Mouse (Mus musculus) embryonic stem cell, embryonic (primary cell): ENCODE data around the gene Brsk1.

Source experiments
- CTCF ChIA-PET, 4 experiments: fragments of 300-600 bp in 2 of 4; fragments of 350-600 bp in 2 of 4; sonication (Branson Sonifier 250); formaldehyde crosslinking; loops; one replicate each; lab custom pipeline; 2022; ENCODE audit warnings: inconsistent platforms in 2 of 4; lab: Charles Lee
- POLR2A ChIA-PET, 4 experiments: fragments of 300-600 bp in 2 of 4; fragments of 350-600 bp in 2 of 4; sonication (Branson Sonifier 250); formaldehyde crosslinking; loops; one replicate each; lab custom pipeline; 2022; ENCODE audit warnings: antibody characterized with exemption in 4 of 4, inconsistent platforms in 1 of 4; lab: Charles Lee

Brsk1 gene

GRCm38 (mm10) chr7:4739041-4739543 is 48.7 kb downstream of the Brsk1 start:
- ChIA-PET POLR2A (interaction anchor here (0.6 to 10.9 kb wide), 102 partner anchors 9 to 1328 kb away, joined by 3 to 419 read pairs (median 5); partner anchors contain the start of genes Cox6b2 (in 3 of the 4), Hspbp1 (in 3 of the 4), Rpl28 (in 3 of the 4) and Tmem238 (in 3 of the 4)), CTCF (interaction anchor here in 3 of 4 experiments (0.6 to 2.0 kb wide), 12 partner anchors 13 to 230 kb away, joined by 3 to 23 read pairs (median 4); partner anchors contain the start of genes Cox6b2 (in 1 of the 3), Hspbp1 (in 1 of the 3), Isoc2a (in 1 of the 3) and Tmem150b (in 1 of the 3))

DNA sequence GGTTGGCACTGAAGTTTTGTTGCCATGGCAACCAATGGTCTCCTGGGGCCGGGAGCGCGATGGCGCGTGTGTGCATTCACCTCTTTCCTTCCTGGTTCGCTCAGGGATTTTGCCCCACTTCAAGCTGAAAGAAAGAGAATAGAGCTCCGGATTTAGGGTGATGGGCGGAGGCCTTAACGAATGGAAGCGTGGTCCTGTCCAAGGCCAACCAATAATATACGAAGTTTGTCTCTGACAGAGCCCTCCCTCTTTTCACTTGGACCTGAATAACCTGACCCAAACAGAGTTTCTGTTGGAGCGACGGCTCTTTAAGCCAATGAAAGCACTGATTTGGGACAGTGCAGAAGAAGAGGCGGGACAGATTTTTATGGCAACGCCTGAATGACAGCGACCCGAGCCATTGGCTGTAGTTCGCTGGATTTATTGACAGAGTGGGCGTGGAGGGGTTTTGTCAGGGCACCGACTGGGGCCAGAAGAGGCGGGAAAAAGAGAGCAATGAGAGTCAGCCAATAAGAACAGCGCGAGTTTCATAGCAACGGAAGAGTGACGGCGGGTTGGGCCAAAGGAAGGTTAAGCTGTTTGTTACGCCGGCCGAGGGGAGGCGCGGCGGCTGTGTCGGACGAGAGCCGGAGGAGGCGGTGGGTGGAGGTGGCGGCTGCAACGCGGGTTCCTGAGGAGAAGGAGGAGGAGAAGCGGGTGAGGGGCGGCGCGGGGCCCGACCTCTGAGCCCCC is 49.3 kb downstream of the Brsk1 start, which contains the start of gene Kmt5c:
Gene Kmt5c, plus strand, starts transcription at position 572 of the 732 bp plus-strand sequence.
- ChIA-PET CTCF (interaction anchor here (0.6 to 2.0 kb wide), 17 partner anchors 9 to 231 kb away, joined by 3 to 23 read pairs (median 3); partner anchors contain the start of genes Cox6b2 (in 1 of the 4), Hspbp1 (in 1 of the 4), Isoc2a (in 1 of the 4) and Rpl28 (in 1 of the 4)), POLR2A (interaction anchor here (0.5 to 10.9 kb wide), 122 partner anchors 9 to 1532 kb away, joined by 3 to 419 read pairs (median 4); partner anchors contain the start of genes Cox6b2 (in 3 of the 4), Hspbp1 (in 3 of the 4), Isoc2a (in 3 of the 4) and Rpl28 (in 3 of the 4))

DNA sequence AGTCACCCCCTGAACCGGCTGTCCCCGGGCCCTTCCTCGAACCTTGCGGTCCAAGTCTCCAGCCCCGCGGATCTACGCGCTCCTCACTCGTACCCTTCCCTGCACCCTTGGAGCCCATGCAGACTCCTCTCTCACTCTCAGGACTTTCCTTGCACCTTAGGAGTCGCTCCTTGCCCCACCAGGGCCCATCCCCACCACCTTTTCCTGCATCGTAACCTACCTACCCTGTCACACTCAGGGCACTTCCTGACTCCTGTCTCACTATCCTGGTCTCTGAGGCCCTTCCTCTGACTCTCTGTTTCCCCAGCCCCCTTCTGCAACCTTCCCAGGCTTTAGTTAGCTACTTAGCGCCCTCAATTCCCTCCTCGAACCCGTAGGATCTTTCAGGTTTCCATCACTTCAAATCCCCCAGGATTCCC is 49.9 kb downstream of the Brsk1 start:
- ChIA-PET POLR2A (interaction anchor here (0.6 to 10.9 kb wide), 75 partner anchors 8 to 1533 kb away, joined by 3 to 419 read pairs (median 6); partner anchors contain the start of genes Cox6b2 (in 3 of the 4), Isoc2a (in 3 of the 4), Rpl28 (in 3 of the 4) and Tmem238 (in 3 of the 4)), CTCF (interaction anchor here in 3 of 4 experiments (0.6 to 2.0 kb wide), 13 partner anchors 8 to 231 kb away, joined by 3 to 23 read pairs (median 3); partner anchors contain the start of genes Cox6b2 (in 1 of the 3), Isoc2a (in 1 of the 3), Rpl28 (in 1 of the 3) and Tmem150b (in 1 of the 3))

DNA sequence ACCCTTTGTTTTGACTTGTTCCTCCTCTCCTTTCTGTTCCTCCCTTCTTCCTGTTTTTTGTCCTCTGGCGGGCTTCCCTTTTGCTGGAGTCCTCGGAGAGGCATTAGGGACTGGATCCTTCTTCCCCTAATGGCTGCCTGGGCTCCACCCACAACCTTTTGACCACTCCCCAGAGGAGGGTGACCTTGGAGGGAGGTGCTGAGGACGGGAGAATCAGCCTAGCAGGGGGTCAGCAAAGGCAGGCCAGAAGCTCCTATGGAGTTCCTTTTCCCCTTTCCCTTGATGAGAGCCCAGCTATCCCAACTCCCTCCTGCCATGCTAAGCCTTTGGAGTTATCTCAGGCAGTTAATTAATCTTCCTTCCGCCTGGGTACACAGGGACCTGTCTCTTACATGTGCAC is 50.7 kb downstream of the Brsk1 start:
- POLR2A ChIA-PET: interaction anchor here (0.5 to 10.9 kb wide), 34 partner anchors 10 to 617 kb away, joined by 3 to 419 read pairs (median 4); partner anchors contain the start of genes Cox6b2 (in 3 of the 4), Rpl28 (in 3 of the 4), Hspbp1 (in 2 of the 4) and Ube2s (in 2 of the 4)
- CTCF ChIA-PET: interaction anchor here in 2 of 4 experiments (0.5 to 1.6 kb wide), 2 partner anchors 51 to 320 kb away, joined by 3 to 5 read pairs; partner anchors contain the start of gene Rpl28 (in 1 of the 2)

- ChIA-PET POLR2A (interaction anchor here (0.6 to 10.9 kb wide), 33 partner anchors 9 to 275 kb away, joined by 3 to 419 read pairs (median 4); partner anchors contain the start of genes Cox6b2 (in 3 of the 4), Rpl28 (in 3 of the 4), Hspbp1 (in 2 of the 4) and Tmem238 (in 2 of the 4)), CTCF (interaction anchor here in 2 of 4 experiments (0.5 to 1.2 kb wide), 2 partner anchors 88 to 319 kb away, joined by 3 read pairs; no protein-coding TSS in a partner anchor)
These were observed 51.5 kb downstream of the Brsk1 start for GRCm38 (mm10) chr7:4741672-4742481.

- ChIA-PET POLR2A (interaction anchor here in 3 of 4 experiments (0.6 to 10.9 kb wide), 15 partner anchors 9 to 100 kb away, joined by 3 to 419 read pairs (median 5); partner anchors contain the start of genes Cox6b2 (in 3 of the 3), Ube2s (in 2 of the 3), Hspbp1 (in 1 of the 3) and Rpl28 (in 1 of the 3)), CTCF (interaction anchor here in 1 of 4 experiments (1.2 kb wide), 1 partner anchor 89 kb away, joined by 3 read pairs; no protein-coding TSS in a partner anchor)
These were observed 52.0 kb downstream of the Brsk1 start for GRCm38 (mm10) chr7:4742482-4742819.

GRCm38 (mm10) chr7:4743354-4743753 is 53.0 kb downstream of the Brsk1 start:
- ChIA-PET POLR2A (interaction anchor here in 3 of 4 experiments (0.9 to 10.9 kb wide), 8 partner anchors 8 to 99 kb away, joined by 3 to 419 read pairs (median 66); partner anchors contain the start of genes Cox6b2 (in 3 of the 3), Ube2s (in 2 of the 3) and Tmem238 (in 1 of the 3)), CTCF (interaction anchor here in 1 of 4 experiments (0.6 kb wide), 1 partner anchor 39 kb away, joined by 3 read pairs; no protein-coding TSS in a partner anchor)

DNA sequence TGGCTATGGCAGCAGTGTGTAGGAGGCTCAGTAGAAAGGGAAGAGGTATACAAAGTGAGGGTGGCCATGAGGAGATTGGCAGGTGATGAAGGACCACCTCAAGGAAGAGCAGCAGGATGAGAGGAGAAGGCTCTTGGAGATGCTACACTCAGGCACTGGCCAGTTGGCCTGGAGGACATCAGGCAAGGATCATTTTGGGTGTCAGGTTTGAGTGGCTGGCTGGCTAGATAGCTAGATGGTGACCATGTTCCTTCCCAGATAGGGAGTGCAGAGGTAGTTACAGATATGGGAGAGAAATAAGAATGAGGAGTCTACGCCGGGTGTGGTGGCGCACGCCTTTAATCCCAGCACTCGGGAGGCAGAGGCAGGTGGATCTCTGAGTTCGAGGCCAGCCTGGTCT is 54.5 kb downstream of the Brsk1 start:
- POLR2A ChIA-PET: interaction anchor here in 3 of 4 experiments (0.5 to 10.8 kb wide), 18 partner anchors 8 to 156 kb away, joined by 3 to 251 read pairs (median 5); partner anchors contain the start of genes Rpl28 (in 3 of the 3), Hspbp1 (in 2 of the 3), Tmem238 (in 2 of the 3) and Cox6b2 (in 1 of the 3)
- CTCF ChIA-PET: interaction anchor here in 1 of 4 experiments (0.6 kb wide), 1 partner anchor 182 kb away, joined by 3 read pairs; no protein-coding TSS in a partner anchor

DNA sequence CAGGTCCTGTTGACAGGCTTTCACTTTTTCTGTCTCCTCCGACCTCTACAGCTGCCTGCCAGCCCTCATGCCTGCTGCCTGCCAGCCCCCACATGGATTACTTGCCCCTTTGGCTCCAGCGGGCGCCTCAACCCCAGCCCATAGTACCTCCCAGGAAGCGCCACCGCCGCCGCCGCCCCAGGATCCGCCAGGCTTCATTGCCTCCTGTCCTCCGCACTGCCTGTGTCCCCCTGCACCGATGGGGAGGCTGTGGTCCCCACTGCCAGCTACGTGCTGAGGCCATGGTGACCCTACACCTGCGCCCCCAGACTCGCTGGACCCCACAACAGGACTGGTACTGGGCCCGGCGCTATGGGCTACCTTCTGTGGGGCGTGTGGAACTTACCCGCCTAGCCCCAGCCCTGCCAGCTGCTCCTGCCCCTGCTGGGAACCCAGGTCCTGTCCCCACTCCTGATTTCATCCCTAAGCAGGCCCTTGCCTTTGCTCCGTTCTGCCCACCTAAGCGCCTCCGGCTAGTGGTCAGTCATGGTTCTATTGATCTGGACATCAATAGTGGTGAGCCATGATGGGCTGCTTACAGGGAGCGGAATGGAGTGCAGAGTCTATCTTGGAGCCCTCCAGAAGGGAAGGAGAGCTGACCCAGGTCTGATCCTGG is 56.0 kb downstream of the Brsk1 start:
- CTCF ChIA-PET: interaction anchor here in 1 of 4 experiments (0.6 kb wide), 1 partner anchor 44 kb away, joined by 3 read pairs; no protein-coding TSS in a partner anchor
- POLR2A ChIA-PET: interaction anchor here in 3 of 4 experiments (1.0 to 10.8 kb wide), 14 partner anchors 9 to 154 kb away, joined by 3 to 251 read pairs (median 5); partner anchors contain the start of genes Rpl28 (in 3 of the 3), Tmem238 (in 2 of the 3), Hspbp1 (in 1 of the 3) and Ube2s (in 1 of the 3)

DNA sequence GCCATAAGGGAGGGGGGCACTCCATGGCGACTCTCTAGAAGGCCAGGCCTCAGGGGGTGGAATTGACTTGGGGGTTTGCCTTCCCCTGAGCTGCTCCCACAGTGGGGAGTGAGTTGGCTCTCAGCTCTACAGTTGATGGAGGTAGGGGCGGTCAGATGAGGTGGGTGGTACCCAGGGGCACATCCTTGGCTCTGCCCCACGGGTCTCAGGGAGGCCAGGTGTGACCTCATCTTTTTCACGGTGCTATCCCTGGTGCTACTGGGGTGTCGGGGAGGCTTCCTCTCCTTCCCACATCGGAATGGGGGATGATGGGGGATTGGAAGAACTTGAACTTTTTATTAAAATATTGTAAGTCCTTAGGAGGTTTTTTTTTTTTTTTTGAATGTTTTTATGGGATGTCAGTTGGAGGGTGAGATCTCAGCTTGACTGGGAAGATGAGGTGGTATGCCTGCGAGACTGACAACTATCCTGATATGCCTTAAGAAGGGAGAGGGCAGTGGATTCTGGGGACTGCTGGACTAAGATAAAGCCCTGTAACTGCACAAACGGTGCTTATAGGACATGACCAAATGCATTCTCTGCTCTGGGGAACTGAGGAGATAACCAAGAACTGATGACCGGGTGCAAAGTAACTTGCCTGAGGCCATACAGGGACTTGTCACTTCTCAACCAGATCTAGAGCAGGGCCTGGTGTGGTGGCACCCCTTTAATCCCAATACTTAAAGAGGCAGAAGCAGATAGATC is 56.9 kb downstream of the Brsk1 start:
- CTCF ChIA-PET: no interaction called here
- POLR2A ChIA-PET: interaction anchor here in 2 of 4 experiments (1.0 to 10.8 kb wide), 12 partner anchors 8 to 153 kb away, joined by 3 to 419 read pairs (median 9); partner anchors contain the start of genes Kmt5c (in 2 of the 2), Rpl28 (in 2 of the 2), Tmem238 (in 2 of the 2) and Hspbp1 (in 1 of the 2)

- ChIA-PET POLR2A (interaction anchor here in 3 of 4 experiments (0.7 to 10.8 kb wide), 26 partner anchors 9 to 265 kb away, joined by 3 to 419 read pairs (median 6); partner anchors contain the start of genes Kmt5c (in 3 of the 3), Rpl28 (in 3 of the 3), Ube2s (in 3 of the 3) and Tmem238 (in 2 of the 3)), CTCF (interaction anchor here in 3 of 4 experiments (0.8 to 1.2 kb wide), 3 partner anchors 8 to 48 kb away, joined by 3 to 4 read pairs (median 3); partner anchors contain the start of gene Kmt5c (in 1 of the 3))
These were observed 57.9 kb downstream of the Brsk1 start for GRCm38 (mm10) chr7:4748321-4748720.

DNA sequence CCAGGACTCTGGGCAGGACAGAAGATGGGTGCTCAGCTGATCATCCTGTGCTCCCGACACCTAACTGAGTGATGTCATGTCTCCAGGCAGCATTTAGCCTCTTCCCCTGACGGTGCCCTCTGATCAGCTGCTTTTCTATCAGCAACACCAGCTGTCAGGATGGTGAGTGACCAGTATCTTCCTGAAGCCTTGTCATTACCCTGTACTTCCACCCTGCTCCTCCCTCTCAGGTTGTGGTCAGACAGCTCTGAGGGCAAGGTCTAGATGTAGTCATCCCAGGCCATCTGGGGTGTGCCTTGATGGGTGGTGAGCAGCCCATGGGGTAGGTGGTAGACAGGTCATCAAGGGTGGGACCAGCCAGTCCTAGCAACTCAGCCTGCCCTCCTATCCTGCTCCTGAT is 58.8 kb downstream of the Brsk1 start:
- ChIA-PET CTCF (interaction anchor here in 1 of 4 experiments (1.2 kb wide), 1 partner anchor 44 kb away, joined by 4 read pairs; no protein-coding TSS in a partner anchor), POLR2A (interaction anchor here (0.6 to 10.8 kb wide), 29 partner anchors 10 to 265 kb away, joined by 3 to 419 read pairs (median 6); partner anchors contain the start of genes Kmt5c (in 4 of the 4), Rpl28 (in 3 of the 4), Ube2s (in 3 of the 4) and Tmem238 (in 2 of the 4))

DNA sequence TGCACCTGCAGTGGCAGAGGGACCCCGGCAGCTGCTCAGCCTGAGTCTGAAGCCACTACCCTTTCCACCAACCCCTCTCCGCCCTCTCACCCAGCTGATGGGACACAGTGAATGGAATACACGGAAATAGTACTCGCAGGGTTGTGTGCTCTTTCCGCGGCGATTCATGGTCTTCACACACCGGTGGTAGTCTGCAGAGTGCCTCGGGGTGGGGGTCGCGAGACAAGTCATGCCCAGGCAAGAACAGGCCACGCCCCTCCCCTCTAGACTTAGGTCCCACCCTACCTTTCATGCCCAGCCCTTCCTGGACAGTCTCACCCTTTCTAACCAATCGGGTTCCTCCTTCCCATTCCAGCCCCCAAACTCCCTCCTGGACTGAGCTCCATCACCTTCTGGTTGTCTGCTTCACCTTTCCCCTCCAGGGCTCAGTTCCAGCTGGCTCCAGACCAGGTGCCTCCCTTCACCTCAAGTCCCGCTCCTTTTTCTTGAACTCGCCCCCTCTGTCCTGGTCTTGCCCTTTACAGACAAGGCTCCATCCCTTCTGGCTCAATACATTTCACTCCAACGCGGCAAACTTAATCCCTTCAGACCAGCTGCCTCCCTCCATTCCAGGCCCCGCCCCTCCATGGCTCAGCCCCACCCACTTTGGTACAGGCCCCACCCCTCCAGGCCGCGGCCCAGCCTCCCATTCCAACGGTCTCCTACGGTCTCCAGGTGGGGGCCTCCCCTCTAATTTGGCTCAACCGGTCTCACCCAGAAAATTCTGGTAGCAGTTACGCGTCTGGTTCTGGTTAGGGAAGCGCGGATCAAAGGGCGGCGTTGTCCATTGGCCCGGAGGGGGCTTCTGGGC is 61.8 kb downstream of the Brsk1 start:
- CTCF ChIA-PET: interaction anchor here in 3 of 4 experiments (0.5 to 2.4 kb wide), 20 partner anchors 12 to 226 kb away, joined by 3 to 15 read pairs (median 5); partner anchors contain the start of genes Hspbp1 (in 1 of the 3), Kmt5c (in 1 of the 3), Rpl28 (in 1 of the 3) and Sbk2 (in 1 of the 3)
- POLR2A ChIA-PET: interaction anchor here (0.5 to 10.8 kb wide), 211 partner anchors 9 to 1610 kb away, joined by 3 to 419 read pairs (median 6); partner anchors contain the start of genes Rpl28 (in 4 of the 4), Tmem238 (in 4 of the 4), Hspbp1 (in 3 of the 4) and Isoc2a (in 3 of the 4)
